Mouse (Mus musculus) layer of hippocampus, adult 18-20 months (tissue): Measurements from ENCODE around the gene Slc6a17. TPM values are rescaled to one million over a fixed set of nuclear protein-coding genes. Genes with fewer than 3 reads are reported as not detected.

Source experiments
- DNase-seq, 2 experiments: peaks; one replicate each; pipeline ENCODE4 v3.0.0; 2022; ENCODE audit warnings: low spot score in 2 of 2
- long read RNA-seq: library from polyadenylated mRNA; stranded (forward); transcript quantifications from one replicate; pipeline ENCODE4 v2.0.0, GENCODE M21; 2021
- total RNA-seq, 2 experiments: library from RNA; stranded (reverse); gene quantifications; 2 replicates each; pipeline ENCODE4 v1.2.3; 2021

Gene Slc6a17
- total RNA-seq, result 100 to 1,000 TPM; 278 to 282 TPM
- long read RNA-seq, full-length matches to known transcripts, result 17 of 70 reads
- long read RNA-seq, partial matches to known transcripts, result 4 of 70 reads
- long read RNA-seq, other reads (novel, unspliced or antisense), result 49 of 70 reads

- DNase-seq, result peak; percentile 84 to 88
These were observed at the start of gene Slc6a17 for GRCm38 (mm10) chr3:107517631-107518108. Slc6a17 (minus strand) TSS chr3:107518018.

DNA sequence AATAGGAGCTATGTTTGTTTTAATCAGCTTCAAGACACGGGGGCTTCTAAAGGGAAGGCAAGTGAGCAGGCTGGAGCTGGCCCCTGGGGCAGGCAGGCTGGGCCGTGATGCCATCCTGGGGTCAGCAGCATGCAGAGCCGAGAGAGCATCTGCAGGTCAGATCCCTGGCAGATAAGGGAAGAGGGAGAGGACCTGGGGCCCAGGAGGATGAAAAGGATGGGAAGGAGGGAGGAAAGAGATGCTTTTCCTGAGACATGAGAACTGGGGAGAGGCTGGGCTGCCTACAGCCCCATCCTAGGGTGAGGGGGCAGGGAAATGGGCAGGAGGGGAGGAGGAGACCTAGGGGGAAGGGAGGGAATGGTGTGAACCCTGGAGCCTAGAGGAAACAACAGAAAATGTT is 47.5 kb upstream of the Slc6a17 start:
- no peak for DNase-seq

- no peak for DNase-seq
These were observed 46.1 kb upstream of the Slc6a17 start for GRCm38 (mm10) chr3:107563880-107564279.

GRCm38 (mm10) chr3:107562591-107562990 is 44.8 kb upstream of the Slc6a17 start:
- DNase-seq, result no peak

DNA sequence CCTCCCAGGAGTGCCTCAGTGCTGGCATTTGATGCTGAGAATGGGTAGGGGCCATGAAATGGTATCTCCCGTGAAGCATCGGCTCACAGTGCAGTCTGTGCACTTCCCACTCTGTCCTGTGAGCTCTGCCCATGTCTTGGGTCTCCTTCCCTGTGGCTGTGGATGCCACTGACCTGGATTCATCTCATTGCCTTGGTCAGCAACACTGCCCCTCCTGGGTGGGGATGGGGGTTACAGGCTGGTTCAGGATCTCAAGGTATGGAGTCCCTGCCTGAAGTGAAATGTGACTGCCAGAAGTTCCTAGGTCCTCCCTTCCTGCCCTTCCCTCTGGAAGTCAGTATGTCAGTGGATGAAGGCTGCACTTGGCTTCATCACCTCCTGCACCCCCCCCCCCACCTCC is 44.3 kb upstream of the Slc6a17 start:
- DNase-seq, result no peak

DNA sequence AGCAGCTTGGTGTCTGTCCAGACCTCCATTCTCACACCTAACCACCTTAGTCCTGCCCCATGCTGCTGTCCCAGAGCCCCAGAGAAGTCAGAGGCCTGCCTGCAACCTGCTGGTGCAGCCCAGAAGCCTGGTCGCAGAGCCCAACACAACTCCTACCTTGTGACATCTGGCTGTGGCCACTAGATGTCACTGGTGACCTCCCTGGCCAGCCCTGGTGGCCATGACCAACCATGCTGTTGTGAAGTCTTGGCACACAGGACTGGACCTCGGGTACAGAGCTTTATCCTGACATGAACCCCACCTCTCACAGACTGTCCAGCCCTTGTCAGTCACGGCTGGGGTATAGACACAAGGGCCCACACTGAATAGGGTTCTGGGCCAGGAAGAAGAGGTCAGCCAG is 41.4 kb upstream of the Slc6a17 start:
- peak; percentile 10 to 61 for DNase-seq

- DNase-seq, result no peak
These were observed 40.9 kb upstream of the Slc6a17 start for GRCm38 (mm10) chr3:107558740-107559139.

- no peak for DNase-seq
These were observed 37.0 kb upstream of the Slc6a17 start, which contains the start of gene Ubl4b for GRCm38 (mm10) chr3:107554842-107555241. Ubl4b (minus strand) TSS chr3:107555073.

DNA sequence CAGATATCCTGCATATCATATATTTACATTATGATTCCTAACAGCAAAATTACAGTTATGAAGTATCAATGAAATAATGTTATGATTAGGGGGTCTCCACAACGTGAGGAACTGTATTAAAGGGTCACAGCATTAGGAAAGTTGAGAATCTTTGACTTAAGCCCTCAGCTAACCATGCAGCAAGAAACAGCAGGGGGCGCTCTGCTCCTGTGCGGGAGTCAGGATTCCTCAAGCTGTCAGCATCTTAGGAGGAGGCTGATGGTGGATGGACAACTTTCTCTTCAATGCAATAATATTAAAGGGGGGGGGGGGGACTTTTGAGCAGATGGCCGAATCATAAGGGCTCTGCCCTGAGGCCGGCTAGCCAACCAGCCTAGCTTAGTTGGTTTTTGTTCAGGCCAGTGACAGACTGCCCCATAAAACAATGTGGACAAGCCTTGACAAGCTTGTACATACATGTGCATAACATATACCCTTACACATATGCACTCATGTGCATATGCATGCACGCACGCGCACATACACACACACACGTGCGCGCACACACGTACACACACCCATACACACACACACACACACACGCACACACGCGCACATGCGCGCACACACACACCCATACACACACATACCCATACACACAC is 32.7 kb upstream of the Slc6a17 start:
- DNase-seq, result peak; percentile 38 to 73

DNA sequence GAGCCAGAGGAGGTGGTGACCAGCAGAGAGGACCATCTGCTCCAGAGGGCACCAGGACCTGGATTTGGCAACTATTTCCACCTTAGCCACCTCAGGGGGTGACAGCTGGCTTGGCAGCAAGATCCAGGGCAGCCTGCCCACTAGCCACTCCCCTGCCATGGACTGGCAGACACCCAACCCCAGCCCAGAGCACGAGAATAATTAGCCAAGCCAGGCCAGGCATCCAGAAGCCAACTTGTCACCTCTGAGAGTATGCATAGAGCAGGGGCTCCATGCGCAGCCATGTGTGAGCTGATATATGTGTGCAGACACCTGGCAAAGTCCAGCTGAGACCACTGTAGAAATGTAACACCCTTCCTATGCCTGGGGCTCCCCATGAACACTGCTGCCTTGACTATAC is 29.1 kb upstream of the Slc6a17 start:
- no peak for DNase-seq

GRCm38 (mm10) chr3:107545716-107546412 is 28.0 kb upstream of the Slc6a17 start:
- DNase-seq, result no peak

DNA sequence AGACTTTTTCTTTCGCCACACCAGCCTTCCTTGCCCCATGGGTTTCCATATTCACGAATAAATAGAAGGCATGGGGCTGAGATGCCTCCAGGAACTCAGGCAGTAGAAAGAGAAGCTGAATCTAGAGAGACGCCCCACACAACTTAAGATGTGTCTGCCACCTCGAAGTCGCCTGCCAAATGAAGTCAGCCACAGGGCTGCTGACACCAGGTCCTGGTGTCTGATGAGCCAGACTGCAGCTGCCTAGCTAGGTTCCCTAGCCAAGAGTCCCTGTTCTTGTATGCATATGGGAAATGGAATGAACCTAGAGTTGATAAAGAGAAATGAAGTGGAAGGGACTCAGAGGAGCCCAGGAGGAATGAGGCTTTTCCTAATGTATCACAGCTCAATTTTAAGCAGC is 27.5 kb upstream of the Slc6a17 start:
- no peak for DNase-seq

DNA sequence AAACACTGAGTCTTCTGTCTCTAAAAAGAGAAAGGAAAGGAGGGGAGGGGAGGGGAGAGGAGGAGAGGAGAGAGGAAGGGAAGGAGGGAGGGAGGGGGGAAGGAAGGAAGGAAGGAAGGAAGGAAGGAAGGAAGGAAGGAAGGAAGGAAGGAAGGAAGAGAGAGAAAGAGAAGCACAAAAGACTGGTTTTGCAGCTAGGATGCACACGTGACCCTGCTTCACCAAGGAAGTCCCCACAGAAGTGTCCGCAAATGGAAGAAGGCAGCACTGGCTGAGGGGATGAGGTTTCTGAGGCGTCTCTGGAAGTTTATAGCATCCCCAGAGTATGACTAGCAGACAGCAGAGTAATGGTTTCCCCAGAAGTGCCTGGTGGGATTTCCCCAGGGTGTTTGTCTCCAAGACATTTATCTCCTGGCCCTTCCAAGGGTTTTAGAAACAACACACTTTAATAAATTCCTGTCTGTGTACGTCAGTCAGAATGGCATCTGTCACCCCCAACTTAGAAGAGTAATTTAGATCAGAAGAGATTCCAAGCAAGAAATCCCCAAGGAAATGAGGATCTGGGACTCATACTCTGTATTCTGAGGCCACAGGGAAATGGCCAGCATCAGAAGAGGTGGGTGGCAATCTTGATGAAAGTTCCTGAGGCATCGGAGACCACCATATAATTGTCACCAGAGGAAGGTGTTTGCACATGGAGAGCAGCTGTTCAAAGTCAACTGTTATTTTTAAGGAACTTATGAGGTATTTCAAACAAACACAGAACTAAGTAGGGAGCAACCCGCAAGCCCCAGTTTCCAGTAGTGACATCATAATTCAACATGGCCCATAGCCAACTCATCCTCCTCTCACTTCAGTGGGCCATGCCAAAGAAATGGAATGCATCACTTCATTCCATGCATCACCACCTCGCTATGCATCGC is 25.6 kb upstream of the Slc6a17 start:
- no peak for DNase-seq

- no peak for DNase-seq
These were observed 24.8 kb upstream of the Slc6a17 start for GRCm38 (mm10) chr3:107542584-107542983.

- no peak for DNase-seq
These were observed 19.7 kb upstream of the Slc6a17 start for GRCm38 (mm10) chr3:107537504-107537889.

DNA sequence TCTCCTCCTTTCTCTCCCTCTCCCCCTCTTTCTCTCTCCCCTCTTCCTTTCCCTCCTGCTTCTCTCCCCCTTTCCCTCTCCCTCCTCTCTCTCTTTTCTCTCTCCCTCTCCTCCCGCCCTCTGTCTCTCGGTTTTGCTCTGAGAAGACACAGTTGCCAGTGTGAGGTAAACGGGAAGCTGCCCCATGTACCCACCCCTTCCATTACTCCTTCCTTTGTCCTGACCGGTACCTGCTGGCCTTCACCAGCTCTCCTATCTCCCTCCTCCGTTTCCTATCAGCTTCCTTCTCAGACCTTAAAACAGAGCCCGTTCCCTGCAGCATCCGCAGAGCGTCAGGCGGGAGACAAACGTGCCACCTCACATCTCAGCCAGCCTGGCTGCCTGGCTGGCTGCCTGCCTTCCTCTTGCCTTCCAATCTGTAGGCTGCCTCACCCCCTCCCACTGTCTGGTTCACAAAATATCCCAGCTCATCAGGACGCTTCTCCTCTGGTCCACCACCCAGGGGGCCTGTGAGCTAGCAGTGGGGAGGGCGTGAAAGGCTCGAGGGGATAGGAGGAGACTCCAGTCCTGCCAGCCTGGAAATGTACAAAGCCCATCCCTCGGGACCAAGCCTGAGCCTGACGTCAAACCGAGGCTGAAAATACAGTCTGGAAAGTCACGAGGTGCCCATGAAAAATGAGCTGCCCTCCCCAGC is 19.1 kb upstream of the Slc6a17 start:
- peak; percentile 81 for DNase-seq

DNA sequence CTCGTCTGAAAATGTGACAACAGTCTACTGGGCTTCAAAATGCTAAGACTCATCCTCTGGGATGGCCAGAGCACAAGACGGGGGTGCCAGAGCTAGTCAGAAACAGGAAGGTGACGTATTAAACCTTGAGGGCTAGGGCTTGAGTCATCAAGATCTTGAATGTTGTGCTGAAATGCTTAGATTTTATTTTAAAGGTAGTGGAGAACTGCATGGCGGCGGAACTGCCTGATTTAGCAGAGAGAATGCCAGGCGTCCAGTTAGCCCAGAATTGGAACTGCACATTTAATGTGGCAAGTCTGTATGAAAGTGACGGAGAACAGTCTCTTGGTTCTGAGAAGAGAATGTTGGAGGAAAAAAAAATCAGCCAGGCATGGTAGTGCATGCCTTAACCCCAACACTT is 17.1 kb upstream of the Slc6a17 start:
- DNase-seq, result no peak

DNA sequence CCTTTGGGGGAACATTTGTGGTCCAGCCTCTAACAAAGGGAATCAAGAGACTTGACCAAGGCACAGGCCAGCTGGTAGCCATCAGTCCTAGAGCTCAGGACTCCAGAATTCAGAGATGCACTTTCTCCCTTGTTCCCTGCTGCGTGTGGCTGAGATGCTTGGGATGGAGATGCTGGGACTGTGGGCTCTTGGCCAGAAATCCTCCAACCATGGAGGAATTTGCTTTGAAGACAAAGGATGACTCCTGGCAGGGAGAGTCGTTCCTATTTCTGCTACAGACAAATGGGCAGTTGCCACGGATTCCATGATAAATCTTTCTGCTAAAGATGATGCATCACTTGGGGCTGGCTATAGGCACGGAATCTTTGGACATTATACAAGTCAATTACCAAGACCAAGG is 15.7 kb upstream of the Slc6a17 start:
- no peak for DNase-seq

GRCm38 (mm10) chr3:107530581-107530980 is 12.8 kb upstream of the Slc6a17 start:
- no peak for DNase-seq

- no peak for DNase-seq
These were observed 11.4 kb upstream of the Slc6a17 start for GRCm38 (mm10) chr3:107529182-107529581.
